Mouse (Mus musculus): ENCODE results near the gene Morc1.

GRCm38 (mm10) chr16:48610866-48611265, 179.8 kb downstream of the Morc1 start:
- no peak for TF ChIP-seq CTCF (IDR thresholded peaks at IDR 0.05; ENCODE audit: extremely low read depth, insufficient read depth, low read length)
- no peak for TF ChIP-seq POLR2A (IDR thresholded peaks at IDR 0.05; ENCODE audit: extremely low read depth, insufficient read depth, low read length)
